ENCODE assay signal across 25 mouse cellular contexts in the genomic region with DNA sequence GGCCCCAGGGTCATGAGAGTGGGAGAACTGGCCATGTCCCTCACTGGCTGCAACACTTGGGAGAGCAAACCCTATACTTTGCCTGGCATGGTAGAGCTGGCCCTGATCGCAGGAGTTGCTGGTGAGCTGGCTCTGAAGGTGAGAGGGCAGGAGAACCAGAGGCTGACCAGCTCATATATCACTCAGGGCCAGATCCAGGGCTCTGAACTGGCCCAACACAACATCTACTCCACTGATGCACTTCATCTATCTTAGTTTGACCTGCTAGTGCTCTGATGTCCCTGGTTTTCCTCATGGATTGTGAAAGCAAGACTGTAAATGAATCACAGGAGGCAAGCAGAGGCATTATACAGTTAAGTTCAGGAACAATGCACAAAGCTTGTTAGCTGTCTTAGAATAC.
"Had no signal": no experiment of that assay in that cellular context is flagged by ENCODE, and none has a peak within 500 bp of the region (broad histone marks: within the 10 kb centered on the region; RNA-seq: fewer than 3 reads in every experiment).

No protein-coding gene starts in this region.

- DNase-seq: gastrocnemius, postnatal 10 days; heart, adult 18-20 months; heart, postnatal 10 days; heart, postnatal 4 days; kidney, adult 18-20 months; kidney, adult 8-10 months; kidney, postnatal 10 days; kidney, postnatal 25 days; kidney, postnatal 4 days; liver; liver, embryonic 13.5 days had no signal

- H3K4me1 ChIP-seq: heart, embryonic 10.5 days; heart, embryonic 12.5 days; hindbrain, embryonic 12.5 days; intestine, embryonic 15.5 days; limb, embryonic 10.5 days; limb, embryonic 12.5 days; liver, embryonic 13.5 days; liver, embryonic 15.5 days had no signal

- ATAC-seq: hindbrain, embryonic 16.5 days; inflammation-experienced regulatory T-cells, adult 6 months; intestine, embryonic 15.5 days had no signal

- H3K36me3 ChIP-seq: heart, embryonic 10.5 days; heart, embryonic 12.5 days; hindbrain, embryonic 10.5 days; hindbrain, embryonic 12.5 days; intestine, embryonic 15.5 days; limb, embryonic 10.5 days; limb, embryonic 12.5 days; liver, embryonic 13.5 days; liver, embryonic 15.5 days had no signal

- H3K27ac ChIP-seq: heart, embryonic 10.5 days; hindbrain, embryonic 10.5 days; hindbrain, embryonic 12.5 days; hindbrain, embryonic 14.5 days; intestine, embryonic 15.5 days; layer of hippocampus, adult 2 months; left cerebral cortex, adult 2 months; limb, embryonic 10.5 days; limb, embryonic 12.5 days; liver, embryonic 13.5 days; liver, embryonic 15.5 days had no signal

- H3K4me3 ChIP-seq: heart, embryonic 10.5 days; heart, embryonic 12.5 days; hindbrain, embryonic 10.5 days; hindbrain, embryonic 12.5 days; intestine, embryonic 15.5 days; layer of hippocampus, adult 2 months; left cerebral cortex, adult 2 months; limb, embryonic 10.5 days; limb, embryonic 12.5 days; liver, embryonic 13.5 days; liver, embryonic 15.5 days had no signal

- H3K27me3 ChIP-seq: heart, embryonic 12.5 days; hindbrain, embryonic 12.5 days; intestine, embryonic 15.5 days; limb, embryonic 12.5 days; liver, embryonic 13.5 days; liver, embryonic 15.5 days had no signal

- H3K9me3 ChIP-seq: heart, embryonic 10.5 days; heart, embryonic 12.5 days; hindbrain, embryonic 10.5 days; hindbrain, embryonic 12.5 days; intestine, embryonic 15.5 days; limb, embryonic 10.5 days; limb, embryonic 12.5 days; liver, embryonic 13.5 days; liver, embryonic 15.5 days had no signal

- H3K4me2 ChIP-seq: heart, embryonic 12.5 days; hindbrain, embryonic 12.5 days; hindbrain, embryonic 14.5 days; intestine, embryonic 15.5 days; limb, embryonic 12.5 days; liver, embryonic 11.5 days; liver, embryonic 13.5 days; liver, embryonic 15.5 days had no signal

- H3K9ac ChIP-seq: heart, embryonic 12.5 days; hindbrain, embryonic 12.5 days; hindbrain, embryonic 14.5 days; intestine, embryonic 15.5 days; limb, embryonic 12.5 days; liver, embryonic 13.5 days; liver, embryonic 15.5 days had no signal
